Mouse (Mus musculus): Measurements from ENCODE around the gene Ighmbp2. TPM values are rescaled to one million over a fixed set of nuclear protein-coding genes. Genes with fewer than 3 reads are reported as not detected.

The Ighmbp2 gene
- total and polyA plus RNA-seq, 3 experiments, result 2.2 to 2.8 (median 2.3) TPM

- Histone ChIP-seq H3K4me1 (ENCODE audit: control insufficient read depth, insufficient read depth, low read length) (peaks cover 15% of the 10 kb centered on the region), H3K27ac (peak overlapping the region; percentile 97), H3K36me3 (ENCODE audit: control insufficient read depth, insufficient read depth, low read length) (no peaks in the 10 kb centered on the region), H3K27me3 (ENCODE audit: control insufficient read depth, insufficient read depth, low read length) (no peaks in the 10 kb centered on the region), H3K9ac (ENCODE audit: low read depth, low read length) (peak overlapping the region; percentile 93), H3K79me2 (replicated peaks; ENCODE audit: control insufficient read depth, insufficient read depth, low read length) (peaks cover 2% of the 10 kb centered on the region; the same call in 1 of the 2 replicates), H3K4me3 (peak overlapping the region; percentile 88)
- intact Hi-C loops (cut with DNase I), result loop anchor here (2.0 to 10.0 kb wide), 3 partner anchors 30 to 443 kb away; partner anchors contain the start of genes Kmt5b and Ppp6r3
- DNase-seq, result peak; percentile 32 to 55
- TF ChIP-seq EP300 (IDR thresholded peaks at IDR 0.05; ENCODE audit: insufficient read depth, low read depth, low read length), result no peak
- TF ChIP-seq CTCF (IDR thresholded peaks at IDR 0.05), result no peak
- TF ChIP-seq POLR2A (IDR thresholded peaks at IDR 0.05; ENCODE audit: insufficient read depth, low read depth, low read length), result peak; percentile 5; the same call in 1 of the 2 replicates
- WGBS, result 1% methylated on average over 17 of the region's 17 CpGs
Measured at GRCm38 (mm10) chr19:3324271-3324811, 41.5 kb upstream of the Ighmbp2 start.

- Histone ChIP-seq H3K27ac (peak overlapping the region; percentile 97), H3K4me1 (ENCODE audit: control insufficient read depth, insufficient read depth, low read length) (peaks cover 13% of the 10 kb centered on the region), H3K9ac (ENCODE audit: low read depth, low read length) (peak overlapping the region; percentile 93), H3K79me2 (replicated peaks; ENCODE audit: control insufficient read depth, insufficient read depth, low read length) (peaks cover 2% of the 10 kb centered on the region; the same call in 1 of the 2 replicates), H3K4me3 (peak overlapping the region; percentile 88), H3K27me3 (ENCODE audit: control insufficient read depth, insufficient read depth, low read length) (no peaks in the 10 kb centered on the region), H3K36me3 (ENCODE audit: control insufficient read depth, insufficient read depth, low read length) (no peaks in the 10 kb centered on the region)
- under 1% methylated on average over 34 of the region's 34 CpGs for WGBS
- intact Hi-C loops (cut with DNase I), result loop anchor here (2.0 to 10.0 kb wide), 3 partner anchors 31 to 443 kb away; partner anchors contain the start of genes Kmt5b and Ppp6r3
- peak; percentile 87 to 88 for DNase-seq
- no peak for TF ChIP-seq EP300 (IDR thresholded peaks at IDR 0.05; ENCODE audit: insufficient read depth, low read depth, low read length)
- peak; percentile 54; the same call in 1 of the 2 replicates for TF ChIP-seq POLR2A (IDR thresholded peaks at IDR 0.05; ENCODE audit: insufficient read depth, low read depth, low read length)
- no peak for TF ChIP-seq CTCF (IDR thresholded peaks at IDR 0.05)
Measured at GRCm38 (mm10) chr19:3323753-3324270, 41.0 kb upstream of the Ighmbp2 start.

- Histone ChIP-seq H3K27me3 (ENCODE audit: control insufficient read depth, insufficient read depth, low read length) (no peaks in the 10 kb centered on the region), H3K27ac (peak overlapping the region; percentile 97), H3K4me1 (ENCODE audit: control insufficient read depth, insufficient read depth, low read length) (peaks cover 13% of the 10 kb centered on the region), H3K36me3 (ENCODE audit: control insufficient read depth, insufficient read depth, low read length) (no peaks in the 10 kb centered on the region), H3K9ac (ENCODE audit: low read depth, low read length) (peak overlapping the region; percentile 93), H3K79me2 (replicated peaks; ENCODE audit: control insufficient read depth, insufficient read depth, low read length) (no peaks in the 10 kb centered on the region), H3K4me3 (peak overlapping the region; percentile 88)
- 2% methylated on average over 47 of the region's 47 CpGs for WGBS
- intact Hi-C loops (cut with DNase I), result loop anchor here (5.0 to 10.0 kb wide), 2 partner anchors 252 to 444 kb away; partner anchors contain the start of genes Kmt5b and Ppp6r3
- TF ChIP-seq EP300 (IDR thresholded peaks at IDR 0.05; ENCODE audit: insufficient read depth, low read depth, low read length) (no peak), POLR2A (IDR thresholded peaks at IDR 0.05; ENCODE audit: insufficient read depth, low read depth, low read length) (peak; percentile 83), CTCF (IDR thresholded peaks at IDR 0.05) (no peak)
- DNase-seq, result peak; percentile 93 to 94
Measured at GRCm38 (mm10) chr19:3323201-3323621, 40.4 kb upstream of the Ighmbp2 start.

- Histone ChIP-seq H3K4me1 (ENCODE audit: control insufficient read depth, insufficient read depth, low read length) (peaks cover 11% of the 10 kb centered on the region), H3K9ac (ENCODE audit: low read depth, low read length) (peak within 1 kb of the TSS; percentile 93), H3K4me3 (peak within 1 kb of the TSS; percentile 88), H3K36me3 (ENCODE audit: control insufficient read depth, insufficient read depth, low read length) (no peaks in the 10 kb centered on the region), H3K27ac (peak within 1 kb of the TSS; percentile 97), H3K79me2 (replicated peaks; ENCODE audit: control insufficient read depth, insufficient read depth, low read length) (no peaks in the 10 kb centered on the region), H3K27me3 (ENCODE audit: control insufficient read depth, insufficient read depth, low read length) (no peaks in the 10 kb centered on the region)
- 3% methylated on average over 26 of the region's 26 CpGs for WGBS
- DNase-seq, result peak; percentile 74 to 77
- TF ChIP-seq POLR2A (IDR thresholded peaks at IDR 0.05; ENCODE audit: insufficient read depth, low read depth, low read length) (0 out of 2 replicates have a peak, but pooled peaks have one; percentile 15), EP300 (IDR thresholded peaks at IDR 0.05; ENCODE audit: insufficient read depth, low read depth, low read length) (no peak), CTCF (IDR thresholded peaks at IDR 0.05) (peak; percentile 71)
- intact Hi-C loops (cut with DNase I), result loop anchor here (5.0 to 10.0 kb wide), 2 partner anchors 252 to 445 kb away; partner anchors contain the start of genes Kmt5b and Ppp6r3
Measured at GRCm38 (mm10) chr19:3322261-3322969, 39.6 kb upstream of the Ighmbp2 start, which contains the start of gene Cpt1a. Cpt1a (plus strand) TSS chr19:3322334.

GRCm38 (mm10) chr19:3321617-3322016 lies 38.8 kb upstream of the Ighmbp2 start:
- Histone ChIP-seq H3K4me3 (peak overlapping the region; percentile 88), H3K36me3 (ENCODE audit: control insufficient read depth, insufficient read depth, low read length) (no peaks in the 10 kb centered on the region), H3K27me3 (ENCODE audit: control insufficient read depth, insufficient read depth, low read length) (no peaks in the 10 kb centered on the region), H3K9ac (ENCODE audit: low read depth, low read length) (peak overlapping the region; percentile 5), H3K79me2 (replicated peaks; ENCODE audit: control insufficient read depth, insufficient read depth, low read length) (no peaks in the 10 kb centered on the region), H3K27ac (peak overlapping the region; percentile 97), H3K4me1 (ENCODE audit: control insufficient read depth, insufficient read depth, low read length) (peaks cover 11% of the 10 kb centered on the region)
- DNase-seq, result peak; percentile 81 to 87
- intact Hi-C loops (cut with DNase I), result loop anchor here (2.0 to 10.0 kb wide), 3 partner anchors 29 to 446 kb away; partner anchors contain the start of genes Kmt5b and Ppp6r3
- TF ChIP-seq CTCF (IDR thresholded peaks at IDR 0.05), result peak; percentile 39
- TF ChIP-seq EP300 (IDR thresholded peaks at IDR 0.05; ENCODE audit: insufficient read depth, low read depth, low read length), result no peak
- no peak for TF ChIP-seq POLR2A (IDR thresholded peaks at IDR 0.05; ENCODE audit: insufficient read depth, low read depth, low read length)
- 3% methylated on average over 11 of the region's 11 CpGs for WGBS

All from heart, adult 2 months (tissue).